Mouse (Mus musculus) C2C12 (cell line): ENCODE results near the gene Stx6.

ENCODE experiments used
- CEBPB ChIP-seq: IDR thresholded peaks from one replicate; pipeline ENCODE4 v1.6.1; 2011; ENCODE audit warnings: low read depth, mild to moderate bottlenecking, control low read depth, moderate library complexity
- CTCF ChIP-seq: IDR thresholded peaks from one replicate; pipeline ENCODE4 v1.5.1; 2011; ENCODE audit not compliant: control insufficient read depth, insufficient read depth, insufficient read length
- MAX ChIP-seq: IDR thresholded peaks from one replicate; pipeline ENCODE4 v1.6.1; 2011; ENCODE audit warnings: mild to moderate bottlenecking, control low read depth
- MYOD1 ChIP-seq: IDR thresholded peaks from one replicate; pipeline ENCODE4 v1.6.1; 2011; ENCODE audit warnings: low read depth; ENCODE audit not compliant: control insufficient read depth, insufficient read length
- MYOG ChIP-seq: IDR thresholded peaks from one replicate; pipeline ENCODE4 v1.6.1; 2011; ENCODE audit not compliant: control insufficient read depth, insufficient read length; ENCODE audit errors: extremely low read depth
- USF1 ChIP-seq: IDR thresholded peaks from one replicate; pipeline ENCODE4 v1.6.1; 2011; ENCODE audit warnings: low read depth, mild to moderate bottlenecking, control low read depth, moderate library complexity

DNA sequence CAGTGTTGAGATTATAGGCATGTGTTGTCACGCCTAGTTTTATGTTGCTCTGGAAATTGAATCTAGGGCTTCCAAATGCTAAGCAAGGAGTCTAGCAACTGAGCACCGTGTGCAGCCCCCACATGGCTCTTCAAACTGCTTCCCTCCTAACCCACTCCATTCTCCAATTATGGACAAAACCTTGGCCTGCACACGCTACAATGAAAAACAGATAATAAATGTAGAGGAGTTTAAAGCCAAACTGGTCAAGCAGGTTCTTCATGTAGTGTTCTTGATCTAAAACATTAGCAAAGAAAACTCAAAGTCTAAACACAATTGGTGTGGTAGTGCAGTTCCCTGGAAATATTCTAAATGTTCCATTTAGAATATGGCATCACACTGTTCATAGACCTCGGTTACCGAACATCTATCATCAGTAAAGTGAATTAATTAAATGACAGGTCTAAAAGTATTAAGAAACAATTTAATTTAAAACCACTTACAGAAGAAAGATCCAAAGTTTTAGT is 31.0 kb upstream of the Stx6 start:
- TF ChIP-seq CTCF (no peak), MAX (no peak), MYOD1 (no peak), CEBPB (no peak), MYOG (no peak), USF1 (no peak)
